Mouse (Mus musculus) bone marrow, adult 2 months (tissue): ENCODE results near the gene Tjap1.

ENCODE experiments used
- CTCF ChIP-seq: fragments of 200-500 bp; IDR thresholded peaks from 2 replicates; pipeline ENCODE4 v1.5.1; 2011; ENCODE audit warnings: low read length, control low read depth; ENCODE audit not compliant: control insufficient read depth, insufficient read depth
- POLR2A ChIP-seq: fragments of 200-500 bp; IDR thresholded peaks from 2 replicates; pipeline ENCODE4 v1.6.1; 2011; ENCODE audit warnings: low read depth, mild to moderate bottlenecking, control low read depth, low read length, borderline replicate concordance; ENCODE audit not compliant: control insufficient read depth

GRCm38 (mm10) chr17:46327413-46327905 is 44.6 kb upstream of the Tjap1 start:
- TF ChIP-seq CTCF (no peak), POLR2A (no peak)
